Mouse (Mus musculus) liver, adult 2 months (tissue): ENCODE measurements at regions not wholly inside any gene's neighbourhood (a gene's known extent, or its start where the extent isn't known, plus 50 kb on each side); places are given as distances from the start of the nearest gene placed in this dataset.

Source experiments
- DNase-seq: peaks from one replicate; pipeline ENCODE4 v3.0.0-alpha.2; 2011; ENCODE audit warnings: low read depth, low spot score; ENCODE audit errors: extremely low read depth
- H3K27ac ChIP-seq: fragments of 200-500 bp; replicated peaks from 2 replicates; pipeline ENCODE4 v1.5.1; 2012; ENCODE audit warnings: low read depth, mild to moderate bottlenecking, control low read depth, inconsistent platforms, low read length; ENCODE audit not compliant: insufficient read depth
- H3K27me3 ChIP-seq: fragments of 200-500 bp; 2 replicates; pipeline ENCODE4 v1.6.1; 2012; ENCODE audit warnings: mild to moderate bottlenecking, moderate library complexity, low read length, inconsistent platforms; ENCODE audit not compliant: control insufficient read depth, insufficient read depth
- H3K36me3 ChIP-seq: fragments of 200-500 bp; 2 replicates; pipeline ENCODE4 v1.6.1; 2012; ENCODE audit warnings: low read length, inconsistent platforms; ENCODE audit not compliant: control insufficient read depth, insufficient read depth
- H3K4me1 ChIP-seq: fragments of 200-500 bp; 2 replicates; pipeline ENCODE4 v1.6.1; 2011; ENCODE audit warnings: low read length; ENCODE audit not compliant: control insufficient read depth, insufficient read depth
- H3K4me3 ChIP-seq: fragments of 200-500 bp; 2 replicates; pipeline ENCODE4 v1.5.1; 2011; ENCODE audit warnings: low read depth, mild to moderate bottlenecking, control low read depth, low read length, moderate library complexity; ENCODE audit not compliant: insufficient read depth
- H3K79me2 ChIP-seq: fragments of 200-500 bp; 2 replicates; pipeline ENCODE4 v1.6.1; 2012; ENCODE audit warnings: inconsistent platforms, mild to moderate bottlenecking, low read length, moderate library complexity; ENCODE audit not compliant: control insufficient read depth, insufficient read depth
- H3K9ac ChIP-seq: fragments of 200-500 bp; 2 replicates; pipeline ENCODE4 v1.6.1; 2012; ENCODE audit warnings: low read depth, mild to moderate bottlenecking, control low read depth, inconsistent platforms, low read length
- CTCF ChIP-seq: fragments of 200-500 bp; IDR thresholded peaks from 2 replicates; pipeline ENCODE4 v1.5.1; 2011; ENCODE audit warnings: low read depth, low read length, control low read depth
- POLR2A ChIP-seq: fragments of 200-500 bp; IDR thresholded peaks from 2 replicates; pipeline ENCODE4 v1.6.1; 2011; ENCODE audit warnings: low read length, control low read depth; ENCODE audit not compliant: insufficient read depth; ENCODE audit errors: extremely low read depth
- WGBS: fragments of 180-500 bp; shearing (Covaris S2); methylation state at CpG from one replicate; pipeline ENCODE4 v1.1.7; 2018; 5-methylcytosine and 5-hydroxymethylcytosine counted together

DNA sequence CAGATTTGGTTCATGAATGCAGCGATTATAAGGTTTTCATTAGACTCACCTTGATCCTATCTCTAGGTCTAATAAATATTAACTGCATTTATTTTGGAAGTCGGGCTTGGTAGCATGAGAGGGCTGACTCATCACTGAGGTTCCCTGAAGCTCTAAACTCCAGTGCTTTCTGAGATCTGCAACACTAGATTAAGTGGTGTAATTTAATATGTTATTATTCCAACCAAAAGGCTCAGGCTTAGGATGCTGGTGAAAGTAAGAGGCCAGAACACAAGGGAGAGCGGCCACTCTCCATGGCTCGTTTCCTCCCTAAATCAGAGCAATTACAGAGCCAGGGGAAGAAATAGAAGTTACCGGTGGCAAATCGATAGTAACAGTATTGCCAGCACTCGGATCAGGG is 159.4 kb upstream of the Map3k1 start:
- no peaks in the 10 kb centered on the region for H3K36me3 ChIP-seq
- no peak overlapping the region for H3K9ac ChIP-seq
- peaks cover 4% of the 10 kb centered on the region; the same call in 1 of the 2 replicates for H3K4me1 ChIP-seq
- H3K27ac ChIP-seq: no peak overlapping the region
- TF ChIP-seq POLR2A (no peak), CTCF (no peak)
- no peak overlapping the region for H3K4me3 ChIP-seq
- WGBS: 87% methylated on average over 7 of the region's 7 CpGs
- no peak for DNase-seq
- H3K27me3 ChIP-seq: no peaks in the 10 kb centered on the region; the same call in 1 of the 2 replicates
- no peaks in the 10 kb centered on the region for H3K79me2 ChIP-seq

DNA sequence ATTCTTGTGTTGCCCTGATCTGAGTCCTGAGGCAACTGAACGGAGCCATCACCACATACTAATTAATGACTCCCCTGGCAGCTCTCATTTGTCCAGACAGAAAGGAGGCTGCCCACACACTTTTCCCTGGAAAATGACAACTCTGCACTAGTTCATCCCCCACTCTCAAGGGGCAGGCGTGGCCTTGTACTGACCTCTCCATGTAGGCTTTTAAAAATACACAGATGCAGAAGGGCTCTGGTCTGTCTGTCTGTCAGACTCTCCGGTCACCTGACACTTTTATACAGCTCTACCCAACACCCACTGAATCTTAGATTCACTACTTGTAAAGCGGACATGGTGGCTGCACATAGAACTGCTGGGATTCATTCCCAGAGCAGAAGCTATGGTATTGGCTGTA is 165.5 kb upstream of the Map3k1 start:
- Histone ChIP-seq H3K27me3 (no peaks in the 10 kb centered on the region; the same call in 1 of the 2 replicates), H3K79me2 (no peaks in the 10 kb centered on the region), H3K4me3 (no peak overlapping the region), H3K36me3 (no peaks in the 10 kb centered on the region), H3K9ac (no peak overlapping the region), H3K4me1 (no peaks in the 10 kb centered on the region), H3K27ac (no peak overlapping the region)
- no peak for TF ChIP-seq POLR2A
- TF ChIP-seq CTCF: no peak
- DNase-seq: no peak
- 95% methylated on average over 4 of the region's 4 CpGs for WGBS

DNA sequence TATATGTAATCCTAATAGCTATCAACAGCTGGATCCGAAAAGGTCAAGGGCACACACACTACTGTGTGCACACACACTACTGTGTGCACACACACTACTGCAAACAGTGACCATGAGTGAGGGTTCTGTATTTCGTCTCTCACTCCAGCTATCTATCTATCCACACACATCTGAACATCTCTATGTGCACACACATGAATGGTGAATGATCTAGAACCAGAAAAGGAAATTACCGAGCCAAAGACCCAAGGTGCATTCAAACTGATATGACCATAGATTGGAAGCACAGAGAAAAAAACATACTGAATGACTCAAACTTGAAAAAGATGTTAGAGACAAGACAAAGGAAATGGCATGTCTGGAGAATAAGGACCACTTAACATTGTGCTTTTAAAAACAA is 166.8 kb upstream of the Map3k1 start:
- Histone ChIP-seq H3K36me3 (no peaks in the 10 kb centered on the region), H3K79me2 (no peaks in the 10 kb centered on the region), H3K27me3 (no peaks in the 10 kb centered on the region; the same call in 1 of the 2 replicates), H3K9ac (no peak overlapping the region), H3K4me1 (0 out of 2 replicates have a peak, but pooled peaks cover 2% of the 10 kb centered on the region), H3K27ac (no peak overlapping the region), H3K4me3 (no peak overlapping the region)
- no peak for DNase-seq
- WGBS: 88% methylated on average over 3 of the region's 3 CpGs
- TF ChIP-seq CTCF (no peak), POLR2A (no peak)

DNA sequence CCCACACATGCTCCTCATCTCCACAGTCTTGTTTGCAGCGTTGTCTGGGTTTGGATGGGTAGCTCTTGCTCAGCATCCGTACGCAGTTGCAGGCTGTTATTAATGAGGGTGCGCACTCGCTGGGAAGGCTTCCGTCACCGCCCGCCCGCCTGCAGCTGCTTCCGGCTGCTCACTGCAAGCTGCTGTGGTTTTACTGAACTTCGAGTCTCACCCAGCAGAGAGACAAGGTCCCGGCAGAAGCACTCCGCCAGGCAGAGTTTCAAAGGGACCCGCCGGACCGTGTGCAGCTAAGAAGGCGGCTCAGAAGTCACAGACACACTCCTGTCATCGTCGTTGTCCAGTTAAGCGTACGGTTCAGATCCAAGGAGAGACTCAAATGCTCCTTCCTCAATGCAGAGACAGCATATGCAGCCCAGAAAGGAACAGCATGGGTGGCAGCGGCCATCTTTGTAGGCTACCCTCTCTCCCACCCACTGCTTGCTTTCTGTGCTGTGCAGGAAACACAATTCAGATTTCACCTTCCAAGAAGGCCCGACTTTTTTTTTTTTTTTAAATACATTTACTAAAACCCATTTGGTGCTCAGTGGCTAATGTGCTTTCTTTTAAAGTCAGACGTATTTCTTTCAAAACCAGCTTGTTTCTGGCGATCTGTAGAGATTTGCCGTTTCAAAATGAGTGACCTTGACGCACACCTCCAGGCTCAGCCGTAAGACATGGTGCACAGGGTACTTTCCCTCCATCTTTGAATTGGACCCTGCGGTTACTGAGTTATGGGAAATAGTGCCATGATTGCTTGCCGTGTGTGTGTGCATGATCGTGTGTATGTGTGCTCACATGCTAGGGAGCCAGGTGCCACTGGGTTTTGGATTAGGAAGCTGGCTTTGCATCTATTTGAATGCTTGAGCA is 169.2 kb upstream of the Map3k1 start:
- Histone ChIP-seq H3K27ac (no peak overlapping the region), H3K9ac (no peak overlapping the region), H3K4me3 (no peak overlapping the region), H3K36me3 (no peaks in the 10 kb centered on the region), H3K4me1 (peaks cover 2% of the 10 kb centered on the region; the same call in 1 of the 2 replicates), H3K27me3 (no peaks in the 10 kb centered on the region), H3K79me2 (no peaks in the 10 kb centered on the region)
- 92% methylated on average over 31 of the region's 31 CpGs for whole genome bisulfite sequencing
- TF ChIP-seq POLR2A (no peak), CTCF (no peak)
- no peak for DNase-seq

DNA sequence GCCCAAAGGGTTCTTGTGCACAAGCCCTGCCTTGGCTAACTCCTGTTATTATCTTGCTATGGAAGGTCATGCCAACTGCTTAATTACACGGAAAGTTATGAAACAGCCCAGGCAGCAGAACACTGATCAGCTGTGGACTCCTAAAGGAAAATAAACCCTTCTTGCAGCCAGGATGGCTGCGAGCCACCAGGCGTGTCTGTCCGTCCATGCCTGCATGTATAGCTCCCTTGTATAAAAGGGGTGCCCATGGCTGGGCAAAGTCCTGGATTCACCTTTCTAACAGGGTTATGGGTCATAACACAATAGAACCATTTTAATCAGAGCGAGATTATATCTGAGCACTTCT is 169.9 kb upstream of the Map3k1 start:
- H3K4me3 ChIP-seq: no peak overlapping the region
- TF ChIP-seq CTCF: no peak
- no peak for TF ChIP-seq POLR2A
- no peak overlapping the region for H3K27ac ChIP-seq
- H3K4me1 ChIP-seq: peaks cover 8% of the 10 kb centered on the region; the same call in 1 of the 2 replicates
- peak; percentile 31 for DNase-seq
- H3K36me3 ChIP-seq: no peaks in the 10 kb centered on the region
- H3K27me3 ChIP-seq: no peaks in the 10 kb centered on the region
- no peaks in the 10 kb centered on the region for H3K79me2 ChIP-seq
- H3K9ac ChIP-seq: no peak overlapping the region
- 72% methylated on average over 5 of the region's 5 CpGs for WGBS
